Mouse (Mus musculus): Measurements from ENCODE around the gene Ly75. TPM values are rescaled to one million over a fixed set of nuclear protein-coding genes. Genes with fewer than 3 reads are reported as not detected.

Ly75 gene
- polyA plus RNA-seq (2021) = 30.7 TPM

DNA sequence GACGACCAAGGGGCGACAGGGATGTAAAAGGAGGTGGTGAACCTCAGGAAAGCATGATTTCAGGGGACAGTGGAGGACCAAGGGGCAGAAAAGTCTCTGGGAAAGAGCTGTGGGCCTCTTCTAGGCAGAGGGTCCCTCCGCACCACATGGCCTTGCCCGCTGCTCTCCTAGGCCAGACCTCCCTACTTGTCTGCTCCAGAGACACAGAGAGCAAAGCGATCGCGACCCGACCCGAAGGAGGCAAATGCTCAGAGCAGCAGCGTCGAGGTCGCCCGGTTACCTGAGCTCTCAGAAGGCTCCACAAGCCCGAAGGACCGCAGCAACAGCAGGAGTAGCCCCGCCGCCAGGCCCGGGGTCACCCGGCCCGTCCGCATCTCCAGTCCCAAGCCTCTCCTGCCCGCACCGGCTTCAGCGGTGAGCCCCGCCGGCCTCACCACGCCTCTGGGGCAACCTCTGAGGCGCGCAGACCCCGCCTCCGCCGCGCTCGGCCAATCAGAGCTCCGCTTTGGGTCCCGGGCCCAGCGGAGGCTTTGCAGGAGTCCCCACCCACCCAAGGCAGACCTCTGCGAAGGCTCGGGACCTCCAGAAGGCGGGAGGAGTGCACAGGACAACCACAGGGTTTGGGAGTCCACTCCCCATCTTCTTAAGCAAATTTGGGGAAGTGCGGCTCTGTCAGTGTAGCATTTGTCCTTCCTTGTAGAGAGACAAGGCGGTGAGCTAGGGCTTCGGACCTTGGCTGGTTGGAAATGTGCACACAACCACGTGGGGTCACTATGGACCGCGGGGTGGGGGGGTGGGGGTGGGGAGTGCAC lies at the start of gene Ly75:
Ly75 (minus strand) TSS at position 446 of the 812 bp plus-strand sequence.
- ChIA-PET CTCF (interaction anchor here (0.7 to 2.0 kb wide), 3 partner anchors 10 to 35 kb away, joined by 3 to 8 read pairs (median 4); no protein-coding TSS in a partner anchor), POLR2A (no interaction called here)
- in situ Hi-C loops (cut with MboI; ENCODE audit: low pct_unique_long_range_greater_than_20kb) = no loop called here
- TF ChIP-seq CTCF (IDR thresholded peaks at IDR 0.05) = no peak
- H3K27me3 ChIP-seq = no peaks in the 10 kb centered on the region
- ATAC-seq = peak; percentile 99
- peak; percentile 22 for DNase-seq (ENCODE audit: low read depth, low spot score)

DNA sequence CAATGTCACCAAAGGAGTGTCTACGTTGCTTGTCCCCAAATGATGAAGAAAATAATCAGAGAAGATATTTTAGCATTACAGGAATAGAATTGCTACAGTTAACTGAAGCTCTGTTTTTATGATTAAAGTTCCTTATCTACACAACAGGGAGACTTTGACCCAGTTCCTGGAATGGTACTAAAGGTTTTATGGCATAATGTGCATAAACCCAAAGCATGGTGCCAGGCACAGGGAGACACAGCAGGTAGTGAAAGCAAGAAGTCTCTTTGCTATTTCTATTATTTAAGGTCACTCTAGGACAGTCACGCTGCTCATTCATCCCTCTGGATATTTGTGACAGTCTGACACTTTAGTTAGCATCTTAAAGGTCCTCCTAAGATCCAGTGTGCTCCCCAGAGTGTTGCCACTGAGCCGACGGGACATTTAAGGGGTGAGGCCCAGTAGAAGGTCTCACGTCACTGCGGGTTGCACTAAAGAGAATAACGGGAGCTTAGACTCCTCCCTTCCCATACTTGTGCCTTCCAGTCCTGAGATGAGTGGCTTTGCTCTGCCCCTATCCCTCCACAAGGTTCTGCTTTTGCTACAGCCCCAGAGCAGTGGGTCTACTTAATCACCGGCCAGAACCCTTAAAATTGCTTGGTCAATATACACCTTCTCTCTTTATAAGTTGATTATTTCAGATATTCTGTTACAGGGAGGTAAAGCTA lies 47.4 kb upstream of the Ly75 start:
- POLR2A ChIA-PET = no interaction called here
- in situ Hi-C loops (cut with MboI; ENCODE audit: low pct_unique_long_range_greater_than_20kb) = no loop called here
- DNase-seq (ENCODE audit: low read depth, low spot score) (no peak), ATAC-seq (no peak)
- CTCF ChIA-PET = interaction anchor here (0.9 kb wide), 1 partner anchor 12 kb away, joined by 4 read pairs; no protein-coding TSS in a partner anchor
- no peaks in the 10 kb centered on the region for H3K27me3 ChIP-seq
- no peak for TF ChIP-seq CTCF (IDR thresholded peaks at IDR 0.05)

DNA sequence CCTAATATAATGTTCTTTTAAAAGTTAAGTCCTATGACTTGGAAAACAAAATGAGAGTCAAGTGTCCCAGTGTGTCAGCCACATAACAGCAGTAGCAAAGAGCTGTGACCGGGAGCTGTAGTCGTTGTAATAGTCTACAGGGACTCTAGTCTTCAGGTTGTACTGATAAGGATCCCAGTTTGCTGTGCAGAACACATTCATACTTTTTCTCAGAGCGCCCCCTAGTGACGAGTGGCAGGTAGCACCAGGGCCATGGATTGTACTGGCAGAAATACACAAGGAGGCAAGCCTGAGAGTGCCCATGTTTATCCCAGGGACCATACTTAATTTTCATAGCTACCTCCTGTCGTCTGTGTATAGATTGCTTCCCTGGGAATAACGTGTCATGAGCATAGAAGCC lies 35.0 kb upstream of the Ly75 start:
- POLR2A ChIA-PET = no interaction called here
- ATAC-seq (peak; percentile 84), DNase-seq (ENCODE audit: low read depth, low spot score) (peak; percentile 22)
- TF ChIP-seq CTCF (IDR thresholded peaks at IDR 0.05) = peak; percentile 94
- in situ Hi-C loops (cut with MboI; ENCODE audit: low pct_unique_long_range_greater_than_20kb) = loop anchor here (10.0 kb wide), 1 partner anchor 893 kb away; no protein-coding TSS in a partner anchor
- CTCF ChIA-PET = interaction anchor here (0.6 to 1.9 kb wide), 9 partner anchors 12 to 1036 kb away, joined by 3 to 8 read pairs (median 3); partner anchors contain the start of gene Ly75
- no peaks in the 10 kb centered on the region for H3K27me3 ChIP-seq

DNA sequence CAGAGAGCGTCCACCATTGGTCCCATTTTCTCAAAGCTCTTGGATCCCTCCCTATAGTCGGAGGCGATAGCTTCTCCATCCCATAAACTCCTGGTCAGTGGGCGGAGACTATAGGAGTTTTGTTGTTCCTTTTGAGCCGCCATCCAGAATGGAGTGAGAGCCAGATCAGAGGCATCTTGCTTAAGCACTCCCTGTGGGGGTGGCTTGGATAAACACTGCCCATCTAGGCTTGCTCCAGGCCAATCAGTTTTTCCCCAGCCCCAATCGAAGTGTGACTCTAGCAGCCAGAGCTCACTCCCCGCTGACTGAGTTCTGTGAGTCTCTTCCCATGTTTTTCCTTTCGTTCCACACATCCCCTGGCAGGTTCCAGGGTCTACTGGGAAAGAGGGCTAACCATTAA lies 31.2 kb upstream of the Ly75 start:
- H3K27me3 ChIP-seq = no peaks in the 10 kb centered on the region
- TF ChIP-seq CTCF (IDR thresholded peaks at IDR 0.05) = no peak
- CTCF ChIA-PET = interaction anchor here (1.4 kb wide), 1 partner anchor 47 kb away, joined by 4 read pairs; no protein-coding TSS in a partner anchor
- DNase-seq (ENCODE audit: low read depth, low spot score) (no peak), ATAC-seq (no peak)
- in situ Hi-C loops (cut with MboI; ENCODE audit: low pct_unique_long_range_greater_than_20kb) = loop anchor here (10.0 kb wide), 1 partner anchor 890 kb away; no protein-coding TSS in a partner anchor
- POLR2A ChIA-PET = no interaction called here

DNA sequence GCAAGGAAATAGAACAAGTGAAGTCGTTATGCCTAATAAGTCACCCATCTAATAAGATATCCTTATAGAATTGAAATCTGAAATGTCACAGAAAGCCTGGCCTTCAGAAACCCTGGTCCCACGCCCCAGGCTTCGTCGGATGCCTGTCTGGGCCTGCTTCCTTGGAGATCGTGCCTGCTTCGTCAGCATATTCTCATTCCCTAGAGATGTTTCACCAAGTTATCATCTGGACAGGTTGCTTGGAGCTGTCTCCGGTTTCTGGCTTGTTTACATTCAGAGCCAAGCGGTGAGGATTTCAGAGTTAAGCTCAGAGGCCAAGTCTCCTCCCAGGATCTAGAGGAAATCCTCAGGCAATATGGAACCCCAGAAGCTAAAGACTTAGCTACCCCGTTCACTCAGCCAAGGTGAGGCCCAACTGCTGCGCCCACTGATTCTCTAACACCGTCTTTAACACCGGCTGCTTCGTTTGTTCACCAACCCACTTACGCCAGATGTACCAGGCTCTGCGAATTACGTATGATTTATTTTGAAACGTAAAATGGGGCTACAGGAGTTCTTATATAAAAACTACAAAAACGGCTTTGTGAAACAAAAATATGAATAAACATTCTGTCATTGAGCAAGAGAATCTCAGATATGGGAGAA lies 30.0 kb upstream of the Ly75 start:
- H3K27me3 ChIP-seq = no peaks in the 10 kb centered on the region
- DNase-seq (ENCODE audit: low read depth, low spot score) (no peak), ATAC-seq (no peak)
- CTCF ChIA-PET = interaction anchor here (1.4 kb wide), 1 partner anchor 46 kb away, joined by 4 read pairs; no protein-coding TSS in a partner anchor
- in situ Hi-C loops (cut with MboI; ENCODE audit: low pct_unique_long_range_greater_than_20kb) = loop anchor here (10.0 kb wide), 1 partner anchor 888 kb away; no protein-coding TSS in a partner anchor
- TF ChIP-seq CTCF (IDR thresholded peaks at IDR 0.05) = no peak
- POLR2A ChIA-PET = no interaction called here

DNA sequence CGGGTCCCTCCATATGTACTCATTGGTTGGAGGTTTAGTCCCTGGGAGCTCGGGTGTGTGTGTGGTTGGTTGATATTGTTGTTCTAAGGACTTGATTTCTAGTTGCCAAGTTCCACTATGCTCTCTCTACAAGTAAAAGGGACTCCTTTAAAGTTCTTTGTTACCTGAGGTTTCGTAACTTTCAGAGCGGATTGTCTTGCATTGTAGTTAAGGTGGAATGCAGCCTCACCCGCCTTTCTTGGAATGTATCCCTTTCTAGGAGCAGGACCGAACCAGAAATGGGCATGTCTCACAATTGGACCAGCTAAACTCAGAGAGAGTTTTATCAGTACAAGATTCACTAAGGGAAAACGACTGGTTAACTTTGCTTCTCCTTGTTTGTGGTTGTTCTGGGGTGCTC lies 28.1 kb upstream of the Ly75 start:
- in situ Hi-C loops (cut with MboI; ENCODE audit: low pct_unique_long_range_greater_than_20kb) = loop anchor here (10.0 kb wide), 1 partner anchor 886 kb away; no protein-coding TSS in a partner anchor
- no peaks in the 10 kb centered on the region for H3K27me3 ChIP-seq
- CTCF ChIA-PET = interaction anchor here (1.2 kb wide), 1 partner anchor 11 kb away, joined by 3 read pairs; no protein-coding TSS in a partner anchor
- DNase-seq (ENCODE audit: low read depth, low spot score) (no peak), ATAC-seq (no peak)
- TF ChIP-seq CTCF (IDR thresholded peaks at IDR 0.05) = no peak
- POLR2A ChIA-PET = interaction anchor here (0.6 kb wide), 1 partner anchor 76 kb away, joined by 4 read pairs; no protein-coding TSS in a partner anchor

DNA sequence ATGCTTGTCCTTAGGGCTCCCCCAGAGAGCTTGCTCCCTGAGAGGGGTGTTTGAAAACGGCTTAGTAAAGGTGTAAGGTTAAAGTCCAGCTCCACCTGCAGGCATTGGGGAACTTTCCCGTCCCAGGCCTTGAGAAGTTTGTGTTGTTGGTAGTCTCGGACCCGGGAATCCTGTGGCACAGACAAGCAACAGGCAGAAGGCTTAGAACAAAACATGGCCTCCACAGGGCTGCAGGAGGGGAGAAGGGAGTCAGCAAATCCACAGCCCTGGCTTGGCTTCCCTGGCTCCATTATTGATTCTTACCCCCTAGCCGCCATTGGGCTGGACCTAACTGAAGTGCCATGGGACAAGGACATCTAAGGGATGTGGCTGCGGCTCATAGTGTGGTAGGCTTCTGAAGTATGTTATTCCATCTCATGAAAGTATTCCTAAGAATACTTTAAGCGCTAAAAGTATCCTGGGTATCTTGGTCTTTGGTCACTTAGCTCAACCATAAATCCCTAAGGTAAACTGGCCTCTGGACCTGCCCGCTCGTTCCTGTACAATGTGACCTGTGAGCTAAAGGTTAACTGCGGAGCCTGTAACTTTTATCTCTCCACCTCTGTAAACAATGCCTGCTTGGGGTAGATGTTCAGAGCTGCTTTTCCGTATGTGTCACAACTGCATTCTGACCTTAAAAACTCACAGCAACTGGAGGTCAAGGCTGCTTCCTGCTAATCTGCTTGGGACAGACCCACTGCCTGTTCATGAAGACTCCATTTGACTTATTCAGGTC lies 27.1 kb upstream of the Ly75 start:
- no peak for TF ChIP-seq CTCF (IDR thresholded peaks at IDR 0.05)
- no peak for ATAC-seq
- POLR2A ChIA-PET = interaction anchor here (0.5 kb wide), 1 partner anchor 890 kb away, joined by 6 read pairs; no protein-coding TSS in a partner anchor
- DNase-seq (ENCODE audit: low read depth, low spot score) = no peak
- no peaks in the 10 kb centered on the region for H3K27me3 ChIP-seq
- in situ Hi-C loops (cut with MboI; ENCODE audit: low pct_unique_long_range_greater_than_20kb) = loop anchor here (10.0 kb wide), 1 partner anchor 885 kb away; no protein-coding TSS in a partner anchor
- CTCF ChIA-PET = no interaction called here

DNA sequence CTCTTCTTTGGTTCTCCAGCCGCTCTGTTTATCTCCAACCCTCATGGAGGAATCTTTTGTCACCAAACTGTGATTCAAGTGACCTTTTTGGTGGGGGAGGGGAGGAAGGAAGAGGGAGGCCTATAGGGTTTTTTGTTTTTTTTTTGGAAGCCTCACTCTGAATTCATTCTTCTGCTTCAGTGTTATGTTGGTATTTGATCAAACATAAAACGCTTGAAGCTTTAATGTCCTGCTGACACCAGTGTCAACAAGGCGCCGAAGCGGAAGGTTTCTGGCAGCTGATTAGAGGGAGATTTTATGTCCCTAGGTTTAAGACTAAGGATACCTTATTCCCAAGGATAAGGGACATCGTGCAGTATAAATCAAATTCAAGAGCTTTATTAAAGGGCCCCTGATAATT lies 26.1 kb upstream of the Ly75 start:
- ChIA-PET POLR2A (no interaction called here), CTCF (no interaction called here)
- H3K27me3 ChIP-seq = no peaks in the 10 kb centered on the region
- in situ Hi-C loops (cut with MboI; ENCODE audit: low pct_unique_long_range_greater_than_20kb) = no loop called here
- no peak for TF ChIP-seq CTCF (IDR thresholded peaks at IDR 0.05)
- ATAC-seq = no peak
- no peak for DNase-seq (ENCODE audit: low read depth, low spot score)

DNA sequence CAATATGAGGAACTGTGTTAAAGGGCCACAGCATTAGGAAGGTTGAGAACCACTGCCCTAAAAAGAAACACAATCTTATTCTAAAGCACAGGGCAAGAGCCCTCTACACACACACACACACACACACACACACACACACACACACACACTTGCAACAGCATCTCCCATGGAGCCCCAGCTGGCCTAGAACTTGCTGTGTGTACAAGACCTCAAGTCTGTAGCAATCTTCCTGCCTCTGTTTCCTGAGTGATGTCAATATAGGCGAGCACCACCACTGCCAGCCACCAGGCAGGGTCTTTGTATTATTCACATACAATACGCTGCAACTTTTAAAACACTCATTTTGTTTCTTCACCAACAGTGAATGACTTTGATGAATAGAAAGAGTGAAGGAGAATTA lies 24.3 kb upstream of the Ly75 start:
- CTCF ChIA-PET = no interaction called here
- no peak for DNase-seq (ENCODE audit: low read depth, low spot score)

DNA sequence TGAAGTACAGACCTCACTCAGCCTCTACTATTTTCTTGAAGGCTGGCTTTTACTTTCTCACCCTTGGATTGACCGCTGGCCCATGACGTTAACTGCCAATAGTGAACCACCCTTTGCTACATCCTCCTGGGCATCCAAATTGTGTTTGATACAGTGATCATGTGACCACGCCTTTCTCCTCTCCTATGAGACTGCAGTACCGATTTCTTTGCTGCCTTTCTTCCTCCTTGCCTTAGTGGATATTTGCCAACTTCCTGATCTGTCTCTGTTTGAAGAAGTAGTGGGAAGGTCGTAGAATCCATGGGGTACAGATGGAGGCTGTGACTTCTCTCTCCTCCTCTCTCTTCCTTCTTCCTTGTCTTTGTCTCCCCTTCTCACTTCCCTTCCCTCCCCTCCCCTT lies 22.3 kb upstream of the Ly75 start:
- H3K27me3 ChIP-seq = no peaks in the 10 kb centered on the region
- POLR2A ChIA-PET = no interaction called here
- DNase-seq (ENCODE audit: low read depth, low spot score) (no peak), ATAC-seq (no peak)
- in situ Hi-C loops (cut with MboI; ENCODE audit: low pct_unique_long_range_greater_than_20kb) = no loop called here
- CTCF ChIA-PET = no interaction called here
- TF ChIP-seq CTCF (IDR thresholded peaks at IDR 0.05) = no peak

More for the DNA sequence above, 24.3 kb upstream of the Ly75 start:
- POLR2A ChIA-PET = no interaction called here
- in situ Hi-C loops (cut with MboI; ENCODE audit: low pct_unique_long_range_greater_than_20kb) = no loop called here
- no peak for TF ChIP-seq CTCF (IDR thresholded peaks at IDR 0.05)
- ATAC-seq = no peak
- no peaks in the 10 kb centered on the region for H3K27me3 ChIP-seq
